ENCODE assay signal across 15 mouse cellular contexts in the genomic region with DNA sequence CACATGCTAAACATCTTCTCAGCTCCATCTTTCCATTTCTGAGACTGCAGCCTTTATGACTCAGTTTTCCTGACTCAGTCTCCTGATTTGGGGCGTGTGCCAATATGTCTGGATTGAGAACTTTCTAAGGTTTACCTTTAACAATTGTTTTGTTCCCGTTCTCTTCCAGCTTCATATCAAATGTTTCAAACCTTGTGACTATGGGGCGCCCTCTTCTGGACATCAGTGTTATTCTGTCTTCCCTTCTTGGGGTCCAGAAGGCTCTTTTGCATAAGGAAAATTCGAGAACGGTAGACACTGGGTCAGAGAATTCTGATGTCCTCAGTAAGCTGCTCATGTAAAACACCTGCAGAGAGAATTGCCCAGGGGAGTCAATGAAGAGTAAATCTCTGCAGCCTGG. TPM values are rescaled to one million over a fixed set of nuclear protein-coding genes. Genes with fewer than 3 reads are reported as not detected.
A peak's percentile ranks its signal among the peaks of the same experiment; 100 is the strongest.
DNase-seq lines count a peak whose midpoint lies in the region; ATAC-seq and TF ChIP-seq lines count a peak whose summit lies in the region.
"Not testable (repeated sequence)": the region's sequence is repeated elsewhere in the genome, so short reads cannot be mapped to it uniquely, and the experiment has no call there.
"Had no signal": no experiment of that assay in that cellular context is flagged by ENCODE, and none has a peak within 500 bp of the region (broad histone marks: within the 10 kb centered on the region; RNA-seq: fewer than 3 reads in every experiment).

No protein-coding gene starts in this region.

- DNase-seq in A20 (ENCODE audit: low read depth, low spot score), result peak; percentile 26
- peak; percentile 35 to 53 for DNase-seq in adrenal gland, adult 18-20 months (ENCODE audit: low spot score in 2 of 2)
- peak; percentile 18 to 41 for DNase-seq in cerebellum, postnatal 14 days
- DNase-seq in heart, embryonic 10.5 days (ENCODE audit: low spot score), result peak; percentile 5
- peak; percentile 69 for DNase-seq in kidney, postnatal 0 days (ENCODE audit: low spot score)
- peak; percentile 4 to 14 for DNase-seq in layer of hippocampus, postnatal 36 days
- not testable (repeated sequence) for DNase-seq in lung, postnatal 0 days (ENCODE audit: low spot score)
- peak; percentile 18 to 45 for DNase-seq in right cerebral cortex, postnatal 10 days (ENCODE audit: low spot score in 2 of 2)

- not testable (repeated sequence) for H3K4me1 ChIP-seq in heart, embryonic 10.5 days; kidney, postnatal 0 days (replicated peaks; ENCODE audit: insufficient read depth, low read length); lung, postnatal 0 days (ENCODE audit: insufficient read depth, low read depth, low read length)

- H3K9ac ChIP-seq in kidney, postnatal 0 days (ENCODE audit: low read depth, low read length); lung, postnatal 0 days (replicated peaks; ENCODE audit: low read depth): not testable (repeated sequence)

- H3K4me3 ChIP-seq in heart, embryonic 10.5 days; kidney, postnatal 0 days (replicated peaks; ENCODE audit: low read depth, low read length); lung, postnatal 0 days (ENCODE audit: low read depth, low read length): not testable (repeated sequence)

- ATAC-seq in kidney, postnatal 0 days (replicated peaks; ENCODE audit: low FRiP score, low read depth); lung, postnatal 0 days: not testable (repeated sequence)

- WGBS in heart, embryonic 10.5 days, result 40% methylated on average over 5 of the region's 5 CpGs
- WGBS in kidney, postnatal 0 days, result 31% methylated on average over 5 of the region's 5 CpGs
- 31% methylated on average over 5 of the region's 5 CpGs for WGBS in lung, postnatal 0 days

- peak; percentile 68 for TF ChIP-seq CTCF in kidney, postnatal 0 days (IDR thresholded peaks at IDR 0.05; ENCODE audit: low read depth)
- peak; percentile 41 for TF ChIP-seq CTCF in lung, postnatal 0 days (IDR thresholded peaks at IDR 0.05)

- not testable (repeated sequence) for H3K9me3 ChIP-seq in heart, embryonic 10.5 days; kidney, postnatal 0 days (replicated peaks; ENCODE audit: low read length); lung, postnatal 0 days (ENCODE audit: low read length)

- not testable (repeated sequence) for H3K27me3 ChIP-seq in heart, embryonic 10.5 days (ENCODE audit: insufficient read depth, poor library complexity, severe bottlenecking); kidney, postnatal 0 days (ENCODE audit: insufficient read depth, low read length); lung, postnatal 0 days (replicated peaks; ENCODE audit: insufficient read depth, low read length)

- not testable (repeated sequence) for TF ChIP-seq EP300 in lung, postnatal 0 days (IDR thresholded peaks at IDR 0.05)

- not testable (repeated sequence) for H3K27ac ChIP-seq in heart, embryonic 10.5 days; kidney, postnatal 0 days; lung, postnatal 0 days (ENCODE audit: low read length)

- not testable (repeated sequence) for H3K4me2 ChIP-seq in kidney, postnatal 0 days (ENCODE audit: low read length); lung, postnatal 0 days (replicated peaks; ENCODE audit: low read depth, low read length)

- not testable (repeated sequence) for H3K36me3 ChIP-seq in heart, embryonic 10.5 days; kidney, postnatal 0 days (ENCODE audit: insufficient read depth, low read length); lung, postnatal 0 days (ENCODE audit: insufficient read depth, low read length)

RNA-seq across cellular contexts. Expression of a gene that starts 19.0 kb away (rescaled TPM):
- not detected for total RNA-seq in adrenal gland, adult 18-20 months (2021)
- not detected in 2 replicates for polyA plus RNA-seq in heart, embryonic 10.5 days (2016; fragmentation: Nextera tagmentation; extraction: Ambion mirVana)
- 0.18 and 0.22 TPM in 2 replicates for polyA plus RNA-seq in kidney, postnatal 0 days (2015; fragmentation: Nextera tagmentation; extraction: Ambion mirVana)
- not detected for total RNA-seq in layer of hippocampus, postnatal 36 days (2021)
- polyA plus RNA-seq in lung, postnatal 0 days (2015; fragmentation: Nextera tagmentation; extraction: Ambion mirVana), result not detected in 2 replicates
- total RNA-seq: heart, postnatal 36 days had no signal
- polyA plus RNA-seq: C2C12; cortical plate, adult 2 months; forebrain, embryonic 13.5 days; limb, embryonic 10.5 days; testis, adult 2 months had no signal

RNA-seq across cellular contexts. Expression of a gene that starts 38.8 kb away (rescaled TPM):
- total RNA-seq in adrenal gland, adult 18-20 months (2021), result not detected
- polyA plus RNA-seq in heart, embryonic 10.5 days (2016; fragmentation: Nextera tagmentation; extraction: Ambion mirVana), result not detected in 2 replicates
- 0.57 and 1.2 TPM in 2 replicates for polyA plus RNA-seq in kidney, postnatal 0 days (2015; fragmentation: Nextera tagmentation; extraction: Ambion mirVana)
- not detected for total RNA-seq in layer of hippocampus, postnatal 36 days (2021)
- not detected in 2 replicates for polyA plus RNA-seq in lung, postnatal 0 days (2015; fragmentation: Nextera tagmentation; extraction: Ambion mirVana)
- total RNA-seq: heart, postnatal 36 days had no signal
- polyA plus RNA-seq: C2C12; cortical plate, adult 2 months; forebrain, embryonic 13.5 days; limb, embryonic 10.5 days; testis, adult 2 months had no signal

RNA-seq across cellular contexts. Expression of a gene that starts 57.6 kb away (rescaled TPM):
- total RNA-seq in adrenal gland, adult 18-20 months (2021), result not detected
- not detected in 2 replicates for polyA plus RNA-seq in heart, embryonic 10.5 days (2016; fragmentation: Nextera tagmentation; extraction: Ambion mirVana)
- polyA plus RNA-seq in kidney, postnatal 0 days (2015; fragmentation: Nextera tagmentation; extraction: Ambion mirVana), result 0.18 and 0.20 TPM in 2 replicates
- not detected for total RNA-seq in layer of hippocampus, postnatal 36 days (2021)
- not detected in 2 replicates for polyA plus RNA-seq in lung, postnatal 0 days (2015; fragmentation: Nextera tagmentation; extraction: Ambion mirVana)
- total RNA-seq: heart, postnatal 36 days had no signal
- polyA plus RNA-seq: C2C12; cortical plate, adult 2 months; forebrain, embryonic 13.5 days; gonadal fat pad, adult 2 months; limb, embryonic 10.5 days; testis, adult 2 months had no signal
